Mouse (Mus musculus) small intestine, adult 2 months (tissue): ENCODE measurements at regions not wholly inside any gene's neighbourhood (a gene's known extent, or its start where the extent isn't known, plus 50 kb on each side); places are given as distances from the start of the nearest gene placed in this dataset.
A peak's percentile ranks its signal among the peaks of the same experiment; 100 is the strongest.

Experiments
- H3K27ac ChIP-seq: fragments of 200-500 bp; 2 replicates; pipeline ENCODE4 v1.5.1; 2012; ENCODE audit warnings: low read depth, low read length, control low read depth, inconsistent platforms; ENCODE audit not compliant: insufficient read depth
- H3K27me3 ChIP-seq: fragments of 200-500 bp; 2 replicates; pipeline ENCODE4 v1.6.1; 2012; ENCODE audit warnings: mild to moderate bottlenecking, moderate library complexity, low read length, inconsistent platforms; ENCODE audit not compliant: control insufficient read depth, insufficient read depth
- H3K36me3 ChIP-seq: fragments of 200-500 bp; 2 replicates; pipeline ENCODE4 v1.6.1; 2012; ENCODE audit warnings: mild to moderate bottlenecking, low read length, control low read depth, inconsistent platforms; ENCODE audit not compliant: control insufficient read depth, insufficient read depth
- H3K4me1 ChIP-seq: fragments of 200-500 bp; 2 replicates; pipeline ENCODE4 v1.6.1; 2012; ENCODE audit warnings: low read length, inconsistent platforms, mixed read lengths; ENCODE audit not compliant: control insufficient read depth, insufficient read depth, insufficient read length
- H3K4me3 ChIP-seq: fragments of 200-500 bp; 2 replicates; pipeline ENCODE4 v1.5.1; 2012; ENCODE audit warnings: low read depth, mild to moderate bottlenecking, control low read depth, inconsistent platforms, low read length, moderate library complexity
- CTCF ChIP-seq: fragments of 200-500 bp; IDR thresholded peaks from 2 replicates; pipeline ENCODE4 v1.5.1; 2012; ENCODE audit warnings: low read depth, mild to moderate bottlenecking, control low read depth, inconsistent platforms, low read length, moderate library complexity, mixed read lengths; ENCODE audit not compliant: insufficient replicate concordance, insufficient read length; ENCODE audit errors: extremely low read depth
- POLR2A ChIP-seq: fragments of 200-500 bp; IDR thresholded peaks from 2 replicates; pipeline ENCODE4 v1.6.1; 2012; ENCODE audit warnings: low read depth, mild to moderate bottlenecking, control low read depth, inconsistent platforms, low read length, moderate library complexity
- WGBS: fragments of 180-500 bp; shearing (Covaris S2); methylation state at CpG from one replicate; pipeline ENCODE4 v1.1.7; 2018; 5-methylcytosine and 5-hydroxymethylcytosine counted together

GRCm38 (mm10) chr2:77358176-77358575 is 77.8 kb upstream of the Sestd1 start:
- H3K27me3 ChIP-seq, result no peaks in the 10 kb centered on the region
- H3K4me1 ChIP-seq, result no peaks in the 10 kb centered on the region
- H3K4me3 ChIP-seq, result no peak overlapping the region
- H3K36me3 ChIP-seq, result no peaks in the 10 kb centered on the region
- WGBS, result 62% methylated on average over 6 of the region's 6 CpGs
- H3K27ac ChIP-seq, result no peak overlapping the region
- TF ChIP-seq POLR2A, result no peak
- TF ChIP-seq CTCF, result no peak

GRCm38 (mm10) chr2:77356798-77357197 is 76.4 kb upstream of the Sestd1 start:
- 62% methylated on average over 10 of the region's 10 CpGs for WGBS
- Histone ChIP-seq H3K36me3 (no peaks in the 10 kb centered on the region), H3K4me3 (no peak overlapping the region), H3K4me1 (no peaks in the 10 kb centered on the region), H3K27me3 (no peaks in the 10 kb centered on the region), H3K27ac (no peak overlapping the region)
- no peak for TF ChIP-seq CTCF
- TF ChIP-seq POLR2A, result no peak

GRCm38 (mm10) chr2:77351987-77352628 is 71.7 kb upstream of the Sestd1 start:
- TF ChIP-seq CTCF, result no peak
- no peak for TF ChIP-seq POLR2A
- Histone ChIP-seq H3K4me1 (no peaks in the 10 kb centered on the region), H3K27me3 (no peaks in the 10 kb centered on the region), H3K36me3 (no peaks in the 10 kb centered on the region), H3K27ac (no peak overlapping the region), H3K4me3 (no peak overlapping the region)
- 57% methylated on average over 8 of the region's 8 CpGs for WGBS

GRCm38 (mm10) chr2:77347027-77347426 is 66.6 kb upstream of the Sestd1 start:
- H3K4me3 ChIP-seq, result no peak overlapping the region
- H3K36me3 ChIP-seq, result no peaks in the 10 kb centered on the region
- WGBS, result 95% methylated on average over 5 of the region's 5 CpGs
- no peak overlapping the region for H3K27ac ChIP-seq
- no peaks in the 10 kb centered on the region for H3K4me1 ChIP-seq
- TF ChIP-seq CTCF, result no peak
- TF ChIP-seq POLR2A, result no peak
- H3K27me3 ChIP-seq, result no peaks in the 10 kb centered on the region

GRCm38 (mm10) chr2:77343736-77344440 is 63.5 kb upstream of the Sestd1 start:
- H3K36me3 ChIP-seq, result no peaks in the 10 kb centered on the region
- TF ChIP-seq CTCF (peak; percentile 35; the same call in 1 of the 2 replicates), POLR2A (no peak)
- no peak overlapping the region for H3K27ac ChIP-seq
- no peaks in the 10 kb centered on the region for H3K27me3 ChIP-seq
- H3K4me3 ChIP-seq, result no peak overlapping the region
- WGBS, result 91% methylated on average over 16 of the region's 16 CpGs
- no peaks in the 10 kb centered on the region for H3K4me1 ChIP-seq

- Histone ChIP-seq H3K4me1 (no peaks in the 10 kb centered on the region), H3K27ac (no peak overlapping the region), H3K27me3 (no peaks in the 10 kb centered on the region), H3K4me3 (no peak overlapping the region), H3K36me3 (no peaks in the 10 kb centered on the region)
- no peak for TF ChIP-seq POLR2A
- TF ChIP-seq CTCF, result no peak
- 41% methylated on average over 2 of the region's 2 CpGs for WGBS
Measured at GRCm38 (mm10) chr2:77342416-77342815, 62.0 kb upstream of the Sestd1 start.

- no peak overlapping the region for H3K27ac ChIP-seq
- H3K27me3 ChIP-seq, result no peaks in the 10 kb centered on the region
- TF ChIP-seq POLR2A (no peak), CTCF (peak; percentile 99)
- 26% methylated on average over 12 of the region's 12 CpGs for WGBS
- H3K36me3 ChIP-seq, result no peaks in the 10 kb centered on the region
- no peaks in the 10 kb centered on the region for H3K4me1 ChIP-seq
- H3K4me3 ChIP-seq, result no peak overlapping the region
Measured at GRCm38 (mm10) chr2:77341575-77342332, 61.4 kb upstream of the Sestd1 start.
